In the genomic region with DNA sequence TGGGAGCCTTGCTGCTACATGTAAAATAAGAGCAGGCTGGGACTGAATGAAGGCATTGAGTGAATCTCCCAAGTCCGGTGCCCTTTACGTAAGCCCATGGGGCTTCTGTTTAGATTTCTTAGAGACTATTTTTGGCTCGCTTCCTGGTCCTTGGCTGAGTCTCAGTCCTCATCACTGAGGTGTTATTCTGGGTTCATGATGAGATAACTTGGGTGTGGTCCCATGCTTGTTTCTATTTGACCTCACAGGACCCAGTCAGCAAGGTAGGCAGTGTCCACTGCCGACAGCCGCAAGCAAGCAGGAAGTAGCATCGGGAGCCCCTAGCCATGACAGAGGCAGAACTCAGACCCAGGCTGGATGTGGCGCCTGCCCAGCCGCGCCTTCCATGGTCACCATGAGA, we compare ENCODE assay signal across 11 mouse cellular contexts. TPM values are rescaled to one million over a fixed set of nuclear protein-coding genes. Genes with fewer than 3 reads are reported as not detected.
A peak's percentile ranks its signal among the peaks of the same experiment; 100 is the strongest.
DNase-seq lines count a peak whose midpoint lies in the region; ATAC-seq lines count a peak whose summit lies in the region.
"Had no signal": no experiment of that assay in that cellular context is flagged by ENCODE, and none has a peak within 500 bp of the region (broad histone marks: within the 10 kb centered on the region; RNA-seq: fewer than 3 reads in every experiment).

No protein-coding gene starts in this region.

- H3K4me3 ChIP-seq in embryonic facial prominence, embryonic 10.5 days: no peak overlapping the region
- H3K4me3 ChIP-seq in midbrain, embryonic 12.5 days: no peak overlapping the region

- no peak overlapping the region for H3K27ac ChIP-seq in embryonic facial prominence, embryonic 10.5 days (replicated peaks)
- peak overlapping the region; percentile 86 for H3K27ac ChIP-seq in midbrain, embryonic 12.5 days (replicated peaks)
- H3K27ac ChIP-seq: liver, embryonic 14.5 days had no signal

- intact Hi-C loops in gastrocnemius, postnatal 36 days (cut with DNase I): no loop called here
- intact Hi-C loops in heart, postnatal 36 days (cut with DNase I): no loop called here
- intact Hi-C loops in left cerebral cortex, postnatal 4 days (cut with DNase I): loop anchor here (10.0 kb wide), 1 partner anchor 131 kb away; no protein-coding TSS in a partner anchor

- H3K27me3 ChIP-seq in embryonic facial prominence, embryonic 10.5 days (replicated peaks; ENCODE audit: low read depth, poor library complexity, severe bottlenecking): peaks cover 42% of the 10 kb centered on the region
- H3K27me3 ChIP-seq in midbrain, embryonic 12.5 days: no peaks in the 10 kb centered on the region

- DNase-seq in gastrocnemius, adult 8-10 months (ENCODE audit: low spot score in 2 of 2): peak; percentile 41 to 63
- DNase-seq in gastrocnemius, postnatal 36 days: no peak
- peak; percentile 12 for DNase-seq in embryonic facial prominence, embryonic 10.5 days (ENCODE audit: low spot score)
- peak; percentile 35 to 44 for DNase-seq in heart, postnatal 36 days
- DNase-seq in retina, postnatal 1 day: no peak
- DNase-seq in left cerebral cortex, postnatal 4 days: no peak
- DNase-seq in urinary bladder, postnatal 25 days (ENCODE audit: low spot score): no peak
- DNase-seq: cerebellum, adult 11-12 months had no signal

- ATAC-seq in midbrain, embryonic 12.5 days (ENCODE audit: low FRiP score, low read depth): no peak
- ATAC-seq: CD4-positive, CD25-positive, alpha-beta regulatory T cell, adult 4 months had no signal

- WGBS in embryonic facial prominence, embryonic 10.5 days: 83% methylated on average over 9 of the region's 9 CpGs
- 69% methylated on average over 9 of the region's 9 CpGs for WGBS in midbrain, embryonic 12.5 days

- H3K9me3 ChIP-seq in embryonic facial prominence, embryonic 10.5 days: peaks cover 6% of the 10 kb centered on the region; the same call in 1 of the 2 replicates
- H3K9me3 ChIP-seq in midbrain, embryonic 12.5 days: 0 out of 2 replicates have a peak, but pooled peaks cover 4% of the 10 kb centered on the region

- peaks cover 78% of the 10 kb centered on the region for H3K4me1 ChIP-seq in embryonic facial prominence, embryonic 10.5 days
- H3K4me1 ChIP-seq in midbrain, embryonic 12.5 days: peaks cover 82% of the 10 kb centered on the region

- H3K9ac ChIP-seq in midbrain, embryonic 12.5 days (replicated peaks): no peak overlapping the region
- H3K9ac ChIP-seq: liver, embryonic 14.5 days had no signal

- H3K4me2 ChIP-seq in midbrain, embryonic 12.5 days (replicated peaks): no peak overlapping the region

- H3K36me3 ChIP-seq in embryonic facial prominence, embryonic 10.5 days (replicated peaks): peaks cover 100% of the 10 kb centered on the region
- peaks cover 59% of the 10 kb centered on the region for H3K36me3 ChIP-seq in midbrain, embryonic 12.5 days

RNA-seq across cellular contexts. Expression of a gene that starts 13.7 kb away (rescaled TPM):
- total RNA-seq in gastrocnemius, adult 8-10 months (2022): 10 to 100 TPM in 2 of 4 experiments, 1 to 10 TPM in 2; 7.4 to 13.8 (median 10.0) TPM
- 10 to 100 TPM in 1 of 2 experiments, 1 to 10 TPM in 1; 7.0 to 15.0 TPM for total RNA-seq in gastrocnemius, postnatal 36 days (2021)
- polyA plus RNA-seq in embryonic facial prominence, embryonic 10.5 days (2016; fragmentation: Nextera tagmentation; extraction: Ambion mirVana): 12.7 and 15.3 TPM in 2 replicates
- total RNA-seq in heart, postnatal 36 days (2021): 1 to 10 TPM; 4.1 to 6.2 TPM
- 19.8 and 28.1 TPM in 2 replicates for polyA plus RNA-seq in midbrain, embryonic 12.5 days (2016; fragmentation: Nextera tagmentation; extraction: Ambion mirVana)
- total RNA-seq in left cerebral cortex, postnatal 4 days (2021): 10 to 100 TPM; 31.1 to 35.9 TPM

Comparison
In these comparisons a context has a peak if more than half of its experiments do, and no peak if none do; other contexts are left out.
1. DNase-seq: peak in gastrocnemius, adult 8-10 months (2 of 2), embryonic facial prominence, embryonic 10.5 days (single experiment) and heart, postnatal 36 days (2 of 2); none in gastrocnemius, postnatal 36 days (0 of 2), retina, postnatal 1 day (single experiment), left cerebral cortex, postnatal 4 days (single experiment) and urinary bladder, postnatal 25 days (single experiment).